Mouse (Mus musculus) embryonic fibroblast, embryonic 13.5 days (primary cell): ENCODE measurements around the gene Hrh3.
A peak's percentile ranks its signal among the peaks of the same experiment; 100 is the strongest.

Experiments used
- CTCF ChIP-seq: IDR thresholded peaks from 2 replicates; pipeline ENCODE4 v1.5.1; 2011; ENCODE audit warnings: mild to moderate bottlenecking, control low read depth, low read length, moderate library complexity, borderline replicate concordance; ENCODE audit not compliant: insufficient read depth
- POLR2A ChIP-seq: IDR thresholded peaks from 2 replicates; pipeline ENCODE4 v1.6.1; 2011; ENCODE audit warnings: low read depth, mild to moderate bottlenecking, control low read depth, low read length, moderate library complexity

GRCm38 (mm10) chr2:180113909-180114890 is 9.9 kb upstream of the Hrh3 start:
- no peak for TF ChIP-seq POLR2A
- TF ChIP-seq CTCF, result peak; percentile 27; the same call in 1 of the 2 replicates
